Mouse (Mus musculus) embryonic fibroblast, embryonic 13.5 days (primary cell): ENCODE data around the gene Terb2.

Source experiments
- CTCF ChIP-seq: IDR thresholded peaks from 2 replicates; pipeline ENCODE4 v1.5.1; 2011; ENCODE audit warnings: mild to moderate bottlenecking, control low read depth, low read length, moderate library complexity, borderline replicate concordance; ENCODE audit not compliant: insufficient read depth
- POLR2A ChIP-seq: IDR thresholded peaks from 2 replicates; pipeline ENCODE4 v1.6.1; 2011; ENCODE audit warnings: low read depth, mild to moderate bottlenecking, control low read depth, low read length, moderate library complexity

DNA sequence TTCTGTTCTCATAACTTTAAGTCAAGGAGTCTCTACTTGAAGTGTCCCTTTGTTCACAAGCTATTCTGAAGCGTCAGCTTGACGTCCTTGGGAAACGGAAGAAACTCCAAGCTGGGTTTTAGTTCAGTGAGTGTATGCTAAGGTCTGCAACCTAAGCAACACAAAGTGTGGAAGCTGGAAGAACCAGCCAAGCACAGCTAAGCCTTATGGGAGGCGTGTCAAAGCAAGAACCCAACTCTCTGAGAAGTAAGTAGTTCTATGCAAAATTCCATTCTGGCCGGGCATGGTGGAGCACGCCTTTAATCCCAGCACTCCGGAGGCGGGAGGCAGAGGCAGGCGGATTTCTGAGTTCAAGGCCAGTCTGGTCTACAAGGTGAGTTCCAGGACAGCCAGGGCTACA lies 45.5 kb downstream of the Terb2 start:
- TF ChIP-seq CTCF (no peak), POLR2A (no peak)
